In genomic region chr3:75706536-75706935, GRCm38 (mm10) we compare ENCODE assay signal across 33 mouse cellular contexts. TPM values are rescaled to one million over a fixed set of nuclear protein-coding genes. Genes with fewer than 3 reads are reported as not detected.
DNase-seq lines count a peak whose midpoint lies in the region; ATAC-seq lines count a peak whose summit lies in the region.
"Had no signal": no experiment of that assay in that cellular context is flagged by ENCODE, and none has a peak within 500 bp of the region (broad histone marks: within the 10 kb centered on the region; RNA-seq: fewer than 3 reads in every experiment).

No protein-coding gene starts in this region.

- H3K36me3 ChIP-seq in limb, embryonic 10.5 days = no peaks in the 10 kb centered on the region
- H3K36me3 ChIP-seq: embryonic facial prominence, embryonic 13.5 days; hindbrain, embryonic 12.5 days; limb, embryonic 15.5 days; liver, embryonic 15.5 days; lung, embryonic 15.5 days; midbrain, embryonic 15.5 days; neural tube, embryonic 12.5 days had no signal

- no peak overlapping the region for H3K27ac ChIP-seq in limb, embryonic 10.5 days
- H3K27ac ChIP-seq: embryonic facial prominence, embryonic 13.5 days; heart, adult 2 months; hindbrain, embryonic 12.5 days; layer of hippocampus, adult 2 months; limb, embryonic 15.5 days; liver, embryonic 15.5 days; lung, embryonic 15.5 days; midbrain, embryonic 15.5 days; neural tube, embryonic 12.5 days had no signal

- no peaks in the 10 kb centered on the region for H3K9me3 ChIP-seq in limb, embryonic 10.5 days (replicated peaks)
- H3K9me3 ChIP-seq: embryonic facial prominence, embryonic 13.5 days; hindbrain, embryonic 12.5 days; limb, embryonic 15.5 days; liver, embryonic 15.5 days; lung, embryonic 15.5 days; midbrain, embryonic 15.5 days; neural tube, embryonic 12.5 days had no signal

- no peaks in the 10 kb centered on the region for H3K4me1 ChIP-seq in limb, embryonic 10.5 days
- H3K4me1 ChIP-seq: embryonic facial prominence, embryonic 13.5 days; hindbrain, embryonic 12.5 days; limb, embryonic 15.5 days; liver, embryonic 15.5 days; lung, embryonic 15.5 days; midbrain, embryonic 15.5 days; neural tube, embryonic 12.5 days had no signal

- no peak overlapping the region for H3K4me3 ChIP-seq in limb, embryonic 10.5 days
- H3K4me3 ChIP-seq: embryonic facial prominence, embryonic 13.5 days; erythroblast, embryonic 14.5 days; heart, adult 2 months; hindbrain, embryonic 12.5 days; layer of hippocampus, adult 2 months; limb, embryonic 15.5 days; liver, embryonic 15.5 days; lung, embryonic 15.5 days; midbrain, embryonic 15.5 days; neural tube, embryonic 12.5 days had no signal

- peak; percentile 70 for ATAC-seq in megakaryocyte progenitor cell, adult 5-6 weeks (replicated peaks; ENCODE audit: poor library complexity)
- ATAC-seq: activated CD4-positive, CD25-positive, alpha-beta regulatory T cell, adult 4 months; intestine, postnatal 0 days; midbrain, embryonic 15.5 days had no signal

- no peaks in the 10 kb centered on the region for H3K27me3 ChIP-seq in limb, embryonic 10.5 days (ENCODE audit: low read depth, poor library complexity, severe bottlenecking)
- H3K27me3 ChIP-seq: embryonic facial prominence, embryonic 13.5 days; hindbrain, embryonic 12.5 days; limb, embryonic 15.5 days; liver, embryonic 15.5 days; lung, embryonic 15.5 days; midbrain, embryonic 15.5 days; neural tube, embryonic 12.5 days had no signal

- DNase-seq in frontal cortex, adult 2 months (ENCODE audit: extremely low spot score in 1 of 2, low spot score in 1 of 2) = peak; percentile 63 to 64
- DNase-seq in frontal cortex, postnatal 25 days (ENCODE audit: low spot score in 2 of 2) = no peak
- peak; percentile 67 for DNase-seq in right cerebral cortex, adult 18-20 months
- no peak for DNase-seq in right cerebral cortex, postnatal 4 days
- no peak for DNase-seq in limb, embryonic 10.5 days (ENCODE audit: low spot score)
- no peak for DNase-seq in spleen, postnatal 4 days (ENCODE audit: low spot score in 2 of 2)
- DNase-seq: adrenal gland, adult 8-10 months; cerebellum, adult 2 months; cerebellum, postnatal 25 days; embryo, embryonic 11 days; gastrocnemius, postnatal 14 days; heart, adult 2 months; kidney, postnatal 25 days; lung, postnatal 36 days had no signal

- 75% methylated on average over 3 of the region's 3 CpGs for WGBS in limb, embryonic 10.5 days

RNA-seq across cellular contexts. Expression of gene Gm29133, which starts 41.5 kb away (rescaled TPM):
- polyA plus RNA-seq in frontal cortex, adult 2 months (2012; rRNA removed) = not detected in 2 replicates
- total RNA-seq in megakaryocyte progenitor cell, adult 5-6 weeks (2015) = not detected in 2 replicates
- not detected in 2 replicates for total RNA-seq in megakaryocyte progenitor cell, adult 5-6 weeks (2017)
- polyA plus RNA-seq in limb, embryonic 10.5 days (2016; fragmentation: Nextera tagmentation; extraction: Ambion mirVana) = not detected in 2 replicates
- total RNA-seq: adrenal gland, adult 8-10 months; gastrocnemius, postnatal 14 days; heart, adult 2 months; heart, postnatal 25 days; layer of hippocampus, adult 2 months; left cerebral cortex, adult 8-10 months; MEL had no signal
- polyA plus RNA-seq: activated CD4-positive, CD25-positive, alpha-beta regulatory T cell, adult 4 months; C2C12; cerebellum, adult 2 months; embryonic facial prominence, embryonic 13.5 days; erythroblast, embryonic 14.5 days; heart, adult 2 months; heart, embryonic 14.5 days; hindbrain, embryonic 12.5 days; intestine, postnatal 0 days; kidney, embryonic 14.5 days; limb, embryonic 15.5 days; liver, embryonic 15.5 days; lung, embryonic 15.5 days; midbrain, embryonic 15.5 days; neural tube, embryonic 12.5 days; testis, adult 2 months had no signal

Comparison
In these comparisons a context has a peak if more than half of its experiments do, and no peak if none do; other contexts are left out.
1. DNase-seq: peak in frontal cortex, adult 2 months (2 of 2) and right cerebral cortex, adult 18-20 months (single experiment); none in frontal cortex, postnatal 25 days (0 of 2), right cerebral cortex, postnatal 4 days (single experiment), limb, embryonic 10.5 days (single experiment) and spleen, postnatal 4 days (0 of 2).